17 mouse cellular contexts compared by ENCODE assay signal in the genomic region with DNA sequence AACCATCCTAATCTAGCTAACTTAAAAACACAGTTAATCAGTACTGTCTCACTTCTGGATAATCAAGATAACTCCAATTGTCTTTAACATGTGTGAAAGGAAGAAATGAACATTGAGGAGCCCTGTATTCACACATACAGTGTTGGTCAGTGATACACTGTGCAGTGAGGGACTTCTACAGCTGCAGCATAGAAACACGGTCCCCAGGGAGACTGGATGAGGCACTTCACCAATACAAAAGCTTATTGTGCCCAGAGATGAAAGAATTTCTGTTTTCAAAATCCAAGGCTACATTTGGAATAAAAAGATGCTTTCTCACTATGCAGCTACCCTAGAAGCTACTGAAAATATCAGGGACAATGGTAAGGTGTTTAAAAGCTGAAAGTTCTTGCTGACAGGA.
"Had no signal": no experiment of that assay in that cellular context is flagged by ENCODE, and none has a peak within 500 bp of the region (broad histone marks: within the 10 kb centered on the region; RNA-seq: fewer than 3 reads in every experiment).

No protein-coding gene starts in this region.

- H3K27me3 ChIP-seq: limb, embryonic 15.5 days; megakaryocyte, embryonic 14.5 days; neural tube, embryonic 12.5 days had no signal

- H3K4me1 ChIP-seq: limb, embryonic 15.5 days; neural tube, embryonic 12.5 days had no signal

- H3K27ac ChIP-seq: left cerebral cortex, adult 2 months; limb, embryonic 15.5 days; macrophage; neural tube, embryonic 12.5 days had no signal

- H3K36me3 ChIP-seq: limb, embryonic 15.5 days; neural tube, embryonic 12.5 days had no signal

- H3K4me2 ChIP-seq: limb, embryonic 15.5 days; lung, embryonic 14.5 days; midbrain, embryonic 11.5 days; neural tube, embryonic 12.5 days had no signal

- H3K9ac ChIP-seq: limb, embryonic 15.5 days; lung, embryonic 14.5 days; neural tube, embryonic 12.5 days had no signal

- H3K4me3 ChIP-seq: left cerebral cortex, adult 2 months; limb, embryonic 15.5 days; megakaryocyte, embryonic 14.5 days; neural tube, embryonic 12.5 days had no signal

- DNase-seq: kidney, adult 11 months; kidney, adult 9 months; kidney, postnatal 10 days; kidney, postnatal 4 days; lung, postnatal 10 days; retina, postnatal 1 day; right cerebral cortex, postnatal 4 days; spleen, adult 18-20 months; thymus, adult 2 months; thymus, postnatal 25 days had no signal

- H3K9me3 ChIP-seq: limb, embryonic 15.5 days; megakaryocyte, embryonic 14.5 days; neural tube, embryonic 12.5 days had no signal
